In the genomic region with DNA sequence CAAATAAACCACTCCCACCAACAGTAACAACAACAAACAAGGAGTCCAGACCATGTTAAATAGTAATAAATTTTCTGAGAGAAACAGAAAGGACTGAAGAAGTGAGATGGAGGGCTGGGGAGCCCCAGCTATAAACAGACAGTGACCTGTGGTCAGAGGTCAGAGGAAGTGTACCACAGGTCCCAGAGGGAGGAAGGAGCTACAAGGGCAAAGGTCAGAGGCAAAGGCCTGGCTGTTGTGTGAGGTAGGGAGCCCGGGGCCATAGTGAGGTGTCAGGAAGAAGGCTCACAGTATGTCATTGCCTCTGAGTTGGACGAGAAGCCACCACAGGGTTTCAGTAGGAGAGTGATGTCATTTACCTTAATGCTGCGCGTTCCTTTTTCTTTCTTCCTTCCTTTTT, we compare ENCODE assay signal across 25 mouse cellular contexts. TPM values are rescaled to one million over a fixed set of nuclear protein-coding genes. Genes with fewer than 3 reads are reported as not detected.
DNase-seq lines count a peak whose midpoint lies in the region; ATAC-seq and TF ChIP-seq lines count a peak whose summit lies in the region.
"Had no signal": no experiment of that assay in that cellular context is flagged by ENCODE, and none has a peak within 500 bp of the region (broad histone marks: within the 10 kb centered on the region; RNA-seq: fewer than 3 reads in every experiment).

No protein-coding gene starts in this region.

- H3K36me3 ChIP-seq in liver, postnatal 0 days (replicated peaks; ENCODE audit: insufficient read depth, low read length), result no peaks in the 10 kb centered on the region
- H3K36me3 ChIP-seq in liver, embryonic 11.5 days (ENCODE audit: control insufficient read depth, insufficient read depth, low read length), result no peaks in the 10 kb centered on the region
- H3K36me3 ChIP-seq: forebrain, embryonic 15.5 days; heart, embryonic 13.5 days; limb, embryonic 10.5 days; liver, embryonic 15.5 days had no signal

- no peak for TF ChIP-seq CTCF in liver, postnatal 0 days (IDR thresholded peaks at IDR 0.05; ENCODE audit: low read depth)

- intact Hi-C loops in left cerebral cortex, postnatal 14 days (cut with DNase I), result no loop called here

- H3K27me3 ChIP-seq in liver, postnatal 0 days (ENCODE audit: insufficient read depth, low read length), result no peaks in the 10 kb centered on the region
- H3K27me3 ChIP-seq in liver, embryonic 11.5 days (replicated peaks; ENCODE audit: control insufficient read depth, insufficient read depth, low read length), result no peaks in the 10 kb centered on the region
- H3K27me3 ChIP-seq: forebrain, embryonic 15.5 days; liver, embryonic 15.5 days had no signal

- DNase-seq in liver, postnatal 0 days, result no peak
- no peak for DNase-seq in liver, embryonic 11.5 days (ENCODE audit: low spot score)
- peak; percentile 31 for DNase-seq in embryo, embryonic 10 days (ENCODE audit: low spot score)
- no peak for DNase-seq in frontal cortex, adult 2 months (ENCODE audit: extremely low spot score in 1 of 2, low spot score in 1 of 2)
- no peak for DNase-seq in left cerebral cortex, postnatal 14 days (ENCODE audit: low spot score in 2 of 2)
- DNase-seq: adrenal gland, adult 2 months; cerebellum, postnatal 14 days; gastrocnemius, adult 2 months; heart, adult 11 months; heart, postnatal 4 days; right cerebral cortex, adult 18-20 months; thymus, postnatal 25 days had no signal

- no peak overlapping the region for H3K9ac ChIP-seq in liver, postnatal 0 days (replicated peaks)
- no peak overlapping the region for H3K9ac ChIP-seq in liver, embryonic 11.5 days (ENCODE audit: low read depth, low read length)
- H3K9ac ChIP-seq: forebrain, embryonic 15.5 days; heart, embryonic 13.5 days; liver, embryonic 15.5 days had no signal

- 38% methylated on average over 4 of the region's 4 CpGs for WGBS in liver, postnatal 0 days (ENCODE audit: insufficient replicate concordance)
- WGBS in liver, embryonic 11.5 days, result 44% methylated on average over 4 of the region's 4 CpGs

- ATAC-seq in liver, postnatal 0 days, result peak; percentile 71; the same call in 1 of the 2 replicates
- no peak for ATAC-seq in liver, embryonic 11.5 days (replicated peaks; ENCODE audit: low FRiP score)
- ATAC-seq in erythroid progenitor cell, adult 5-6 weeks (replicated peaks; ENCODE audit: low FRiP score, poor library complexity, severe bottlenecking), result 0 out of 2 replicates have a peak, but pooled peaks have one; percentile 25
- 0 out of 2 replicates have a peak, but pooled peaks have one; percentile 16 for ATAC-seq in megakaryocyte progenitor cell, adult 5-6 weeks (replicated peaks; ENCODE audit: poor library complexity)
- ATAC-seq: forebrain, embryonic 15.5 days; midbrain, embryonic 16.5 days had no signal

- H3K9me3 ChIP-seq in liver, postnatal 0 days (ENCODE audit: low read length), result no peaks in the 10 kb centered on the region
- no peaks in the 10 kb centered on the region for H3K9me3 ChIP-seq in liver, embryonic 11.5 days (ENCODE audit: control insufficient read depth, low read length)
- H3K9me3 ChIP-seq: forebrain, embryonic 15.5 days; heart, embryonic 13.5 days; limb, embryonic 10.5 days; liver, embryonic 15.5 days had no signal

- TF ChIP-seq EP300 in liver, postnatal 0 days (IDR thresholded peaks at IDR 0.05; ENCODE audit: low read depth), result no peak

- peaks cover 4% of the 10 kb centered on the region for H3K4me1 ChIP-seq in liver, postnatal 0 days (ENCODE audit: insufficient read depth)
- no peaks in the 10 kb centered on the region for H3K4me1 ChIP-seq in liver, embryonic 11.5 days (replicated peaks; ENCODE audit: control insufficient read depth, insufficient read depth, low read length)
- H3K4me1 ChIP-seq: forebrain, embryonic 15.5 days; heart, embryonic 13.5 days had no signal

- H3K27ac ChIP-seq in liver, postnatal 0 days (ENCODE audit: low read depth), result no peak overlapping the region
- H3K27ac ChIP-seq in liver, embryonic 11.5 days (ENCODE audit: low read depth, low read length), result no peak overlapping the region
- H3K27ac ChIP-seq: forebrain, embryonic 15.5 days; gastrocnemius, adult 2 months; heart, embryonic 13.5 days; limb, embryonic 10.5 days; liver, embryonic 15.5 days; stomach, postnatal 0 days had no signal

- no peak overlapping the region for H3K4me3 ChIP-seq in liver, postnatal 0 days (ENCODE audit: low read depth, low read length)
- H3K4me3 ChIP-seq in liver, embryonic 11.5 days (ENCODE audit: low read depth, low read length), result no peak overlapping the region
- H3K4me3 ChIP-seq: erythroblast, embryonic 14.5 days; forebrain, embryonic 15.5 days; gastrocnemius, adult 2 months; heart, embryonic 13.5 days; limb, embryonic 10.5 days; liver, embryonic 15.5 days had no signal

- H3K4me2 ChIP-seq in liver, postnatal 0 days (ENCODE audit: low read depth, low read length), result no peak overlapping the region
- H3K4me2 ChIP-seq in liver, embryonic 11.5 days, result no peak overlapping the region
- H3K4me2 ChIP-seq: forebrain, embryonic 15.5 days; heart, embryonic 13.5 days; liver, embryonic 15.5 days had no signal

RNA-seq across cellular contexts. Expression of gene Prss30, which starts 2.5 kb away (rescaled TPM):
- 0.09 and 0.14 TPM in 2 replicates for polyA plus RNA-seq in liver, postnatal 0 days (2015; fragmentation: Nextera tagmentation; extraction: Ambion mirVana)
- polyA plus RNA-seq in liver, embryonic 11.5 days (2014; fragmentation: Nextera tagmentation; extraction: Ambion mirVana), result not detected in 2 replicates
- 0.84 TPM in 1 of 2 replicates, not detected in the other for total RNA-seq in erythroid progenitor cell, adult 5-6 weeks (2015; ENCODE audit: low replicate concordance)
- not detected in 2 replicates for total RNA-seq in erythroid progenitor cell, adult 5-6 weeks (2017; ENCODE audit: low replicate concordance)
- 0.22 and 0.27 TPM in 2 replicates for total RNA-seq in megakaryocyte progenitor cell, adult 5-6 weeks (2015)
- total RNA-seq in megakaryocyte progenitor cell, adult 5-6 weeks (2017), result not detected in 2 replicates
- 1.0 and 4.4 TPM in 2 replicates for polyA plus RNA-seq in frontal cortex, adult 2 months (2012; rRNA removed)
- total RNA-seq in left cerebral cortex, postnatal 14 days (2021), result under 1 TPM; 0.48 to 0.93 TPM
- total RNA-seq: gastrocnemius, adult 2 months; heart, postnatal 4 days had no signal
- polyA plus RNA-seq: embryonic facial prominence, embryonic 11.5 days; erythroblast, embryonic 14.5 days; forebrain, embryonic 15.5 days; heart, embryonic 13.5 days; limb, embryonic 10.5 days; neural tube, embryonic 11.5 days had no signal

RNA-seq across cellular contexts. Expression of gene Prss22, which starts 15.0 kb away (rescaled TPM):
- not detected in 2 replicates for polyA plus RNA-seq in liver, postnatal 0 days (2015; fragmentation: Nextera tagmentation; extraction: Ambion mirVana)
- polyA plus RNA-seq in liver, embryonic 11.5 days (2014; fragmentation: Nextera tagmentation; extraction: Ambion mirVana), result 0.21 TPM in 1 of 2 replicates, not detected in the other
- total RNA-seq in erythroid progenitor cell, adult 5-6 weeks (2015; ENCODE audit: low replicate concordance), result not detected in 2 replicates
- not detected in 2 replicates for total RNA-seq in erythroid progenitor cell, adult 5-6 weeks (2017; ENCODE audit: low replicate concordance)
- total RNA-seq in megakaryocyte progenitor cell, adult 5-6 weeks (2015), result not detected in 2 replicates
- total RNA-seq in megakaryocyte progenitor cell, adult 5-6 weeks (2017), result not detected in 2 replicates
- 1.4 and 1.8 TPM in 2 replicates for polyA plus RNA-seq in frontal cortex, adult 2 months (2012; rRNA removed)
- total RNA-seq in left cerebral cortex, postnatal 14 days (2021), result 1 to 10 TPM; 1.8 to 2.2 TPM
- total RNA-seq: adrenal gland, adult 2 months; gastrocnemius, adult 2 months; heart, postnatal 4 days; megakaryocyte-erythroid progenitor cell, adult 5-6 weeks had no signal
- polyA plus RNA-seq: adrenal gland, adult 2 months; forebrain, embryonic 15.5 days; liver, embryonic 15.5 days; midbrain, embryonic 16.5 days had no signal

RNA-seq across cellular contexts. Expression of gene Sbpl, which starts 27.8 kb away (rescaled TPM):
- not detected in 2 replicates for polyA plus RNA-seq in liver, postnatal 0 days (2015; fragmentation: Nextera tagmentation; extraction: Ambion mirVana)
- polyA plus RNA-seq in liver, embryonic 11.5 days (2014; fragmentation: Nextera tagmentation; extraction: Ambion mirVana), result not detected in 2 replicates
- total RNA-seq in erythroid progenitor cell, adult 5-6 weeks (2015; ENCODE audit: low replicate concordance), result not detected in 2 replicates
- total RNA-seq in erythroid progenitor cell, adult 5-6 weeks (2017; ENCODE audit: low replicate concordance), result not detected in 2 replicates
- not detected in 2 replicates for total RNA-seq in megakaryocyte progenitor cell, adult 5-6 weeks (2015)
- not detected in 2 replicates for total RNA-seq in megakaryocyte progenitor cell, adult 5-6 weeks (2017)
- polyA plus RNA-seq in frontal cortex, adult 2 months (2012; rRNA removed), result not detected in 2 replicates
- not detected for total RNA-seq in left cerebral cortex, postnatal 14 days (2021)
- total RNA-seq: adrenal gland, adult 2 months; gastrocnemius, adult 2 months; heart, postnatal 4 days; left cerebral cortex, adult 18-20 months; megakaryocyte-erythroid progenitor cell, adult 5-6 weeks had no signal
- polyA plus RNA-seq: adrenal gland, adult 2 months; embryonic facial prominence, embryonic 11.5 days; erythroblast, embryonic 14.5 days; forebrain, embryonic 15.5 days; heart, embryonic 13.5 days; limb, embryonic 10.5 days; liver, embryonic 15.5 days; midbrain, embryonic 16.5 days; neural tube, embryonic 11.5 days; stomach, postnatal 0 days had no signal

RNA-seq across cellular contexts. Expression of gene Sbp, which starts 41.4 kb away (rescaled TPM):
- polyA plus RNA-seq in liver, postnatal 0 days (2015; fragmentation: Nextera tagmentation; extraction: Ambion mirVana), result not detected in 2 replicates
- not detected in 2 replicates for polyA plus RNA-seq in liver, embryonic 11.5 days (2014; fragmentation: Nextera tagmentation; extraction: Ambion mirVana)
- not detected in 2 replicates for total RNA-seq in erythroid progenitor cell, adult 5-6 weeks (2015; ENCODE audit: low replicate concordance)
- total RNA-seq in erythroid progenitor cell, adult 5-6 weeks (2017; ENCODE audit: low replicate concordance), result not detected in 2 replicates
- total RNA-seq in megakaryocyte progenitor cell, adult 5-6 weeks (2015), result not detected in 2 replicates
- not detected in 2 replicates for total RNA-seq in megakaryocyte progenitor cell, adult 5-6 weeks (2017)
- polyA plus RNA-seq in frontal cortex, adult 2 months (2012; rRNA removed), result not detected in 2 replicates
- total RNA-seq in left cerebral cortex, postnatal 14 days (2021), result not detected
- total RNA-seq: adrenal gland, adult 2 months; gastrocnemius, adult 2 months; heart, postnatal 4 days; left cerebral cortex, adult 18-20 months; megakaryocyte-erythroid progenitor cell, adult 5-6 weeks had no signal
- polyA plus RNA-seq: adrenal gland, adult 2 months; embryonic facial prominence, embryonic 11.5 days; erythroblast, embryonic 14.5 days; forebrain, embryonic 15.5 days; heart, embryonic 13.5 days; limb, embryonic 10.5 days; liver, embryonic 15.5 days; midbrain, embryonic 16.5 days; neural tube, embryonic 11.5 days; stomach, postnatal 0 days had no signal

RNA-seq across cellular contexts. Expression of gene Prss27, which starts 55.0 kb away (rescaled TPM):
- not detected in 2 replicates for polyA plus RNA-seq in liver, postnatal 0 days (2015; fragmentation: Nextera tagmentation; extraction: Ambion mirVana)
- polyA plus RNA-seq in liver, embryonic 11.5 days (2014; fragmentation: Nextera tagmentation; extraction: Ambion mirVana), result not detected in 2 replicates
- total RNA-seq in erythroid progenitor cell, adult 5-6 weeks (2015; ENCODE audit: low replicate concordance), result not detected in 2 replicates
- total RNA-seq in erythroid progenitor cell, adult 5-6 weeks (2017; ENCODE audit: low replicate concordance), result not detected in 2 replicates
- not detected in 2 replicates for total RNA-seq in megakaryocyte progenitor cell, adult 5-6 weeks (2015)
- not detected in 2 replicates for total RNA-seq in megakaryocyte progenitor cell, adult 5-6 weeks (2017)
- not detected in 2 replicates for polyA plus RNA-seq in frontal cortex, adult 2 months (2012; rRNA removed)
- not detected for total RNA-seq in left cerebral cortex, postnatal 14 days (2021)
- total RNA-seq: gastrocnemius, adult 2 months; heart, postnatal 4 days; left cerebral cortex, adult 18-20 months; megakaryocyte-erythroid progenitor cell, adult 5-6 weeks had no signal
- polyA plus RNA-seq: embryonic facial prominence, embryonic 11.5 days; erythroblast, embryonic 14.5 days; limb, embryonic 10.5 days; liver, embryonic 15.5 days had no signal
